Mouse (Mus musculus): ENCODE results near the gene Gpr155. TPM values are rescaled to one million over a fixed set of nuclear protein-coding genes. Genes with fewer than 3 reads are reported as not detected.

Gene Gpr155
- total RNA-seq, 4 experiments from 2014 or later, result 43.1 to 50.3 (median 45.5) TPM

GRCm38 (mm10) chr2:73387806-73388205, 1.4 kb upstream of the Gpr155 start:
- no peak for DNase-seq (ENCODE audit: low spot score in 2 of 2)

GRCm38 (mm10) chr2:73385641-73386355, 574 bp downstream of the Gpr155 start:
- peak in 1 of 2 experiments; percentile 22 for DNase-seq (ENCODE audit: low spot score in 2 of 2)

GRCm38 (mm10) chr2:73385172-73385571, 1.2 kb downstream of the Gpr155 start:
- no peak for DNase-seq (ENCODE audit: low spot score in 2 of 2)

- DNase-seq (ENCODE audit: low spot score in 2 of 2), result no peak
These were observed 5.9 kb downstream of the Gpr155 start for GRCm38 (mm10) chr2:73380298-73380975.

GRCm38 (mm10) chr2:73379656-73380055, 6.7 kb downstream of the Gpr155 start:
- no peak for DNase-seq (ENCODE audit: low spot score in 2 of 2)

GRCm38 (mm10) chr2:73378326-73378725, 8.0 kb downstream of the Gpr155 start:
- DNase-seq (ENCODE audit: low spot score in 2 of 2), result no peak

- no peak for DNase-seq (ENCODE audit: low spot score in 2 of 2)
These were observed 14.6 kb downstream of the Gpr155 start for GRCm38 (mm10) chr2:73371530-73372335.

- DNase-seq (ENCODE audit: low spot score in 2 of 2), result no peak
These were observed 22.9 kb downstream of the Gpr155 start for GRCm38 (mm10) chr2:73363448-73363847.

GRCm38 (mm10) chr2:73360536-73360935, 25.8 kb downstream of the Gpr155 start:
- DNase-seq (ENCODE audit: low spot score in 2 of 2), result no peak

- DNase-seq (ENCODE audit: low spot score in 2 of 2), result no peak
These were observed 26.4 kb downstream of the Gpr155 start for GRCm38 (mm10) chr2:73359941-73360340.

GRCm38 (mm10) chr2:73357004-73357403, 29.4 kb downstream of the Gpr155 start:
- DNase-seq (ENCODE audit: low spot score in 2 of 2), result no peak

GRCm38 (mm10) chr2:73351927-73352374, 34.4 kb downstream of the Gpr155 start:
- peak in 1 of 2 experiments; percentile 37 for DNase-seq (ENCODE audit: low spot score in 2 of 2)

GRCm38 (mm10) chr2:73351496-73351895, 34.9 kb downstream of the Gpr155 start:
- DNase-seq (ENCODE audit: low spot score in 2 of 2), result no peak

GRCm38 (mm10) chr2:73348221-73348620, 38.2 kb downstream of the Gpr155 start:
- no peak for DNase-seq (ENCODE audit: low spot score in 2 of 2)

- no peak for DNase-seq (ENCODE audit: low spot score in 2 of 2)
These were observed 38.6 kb downstream of the Gpr155 start for GRCm38 (mm10) chr2:73347766-73348165.

- no peak for DNase-seq (ENCODE audit: low spot score in 2 of 2)
These were observed 39.2 kb downstream of the Gpr155 start for GRCm38 (mm10) chr2:73347136-73347535.

GRCm38 (mm10) chr2:73346345-73347086, 39.9 kb downstream of the Gpr155 start:
- peak in 1 of 2 experiments; percentile 76 for DNase-seq (ENCODE audit: low spot score in 2 of 2)

- DNase-seq (ENCODE audit: low spot score in 2 of 2), result peak in 1 of 2 experiments; percentile 33
These were observed 41.2 kb downstream of the Gpr155 start for GRCm38 (mm10) chr2:73345204-73345603.

- no peak for DNase-seq (ENCODE audit: low spot score in 2 of 2)
These were observed 42.7 kb downstream of the Gpr155 start for GRCm38 (mm10) chr2:73343701-73344100.

- DNase-seq (ENCODE audit: low spot score in 2 of 2), result no peak
These were observed 48.0 kb downstream of the Gpr155 start for GRCm38 (mm10) chr2:73338415-73338814.

- DNase-seq (ENCODE audit: low spot score in 2 of 2), result no peak
These were observed 50.4 kb downstream of the Gpr155 start for GRCm38 (mm10) chr2:73335949-73336348.
